Mouse (Mus musculus) lung, postnatal 0 days (tissue): ENCODE measurements around the gene Slc16a3. TPM values are rescaled to one million over a fixed set of nuclear protein-coding genes. Genes with fewer than 3 reads are reported as not detected.

Experiments used
- ATAC-seq: fragments of 200-750 bp; cut with Nextera tagmentation; 2 replicates; pipeline ENCODE4 v1.8.0; 2017; ENCODE audit warnings: moderate library complexity
- DNase-seq: peaks from one replicate; pipeline ENCODE4 v3.0.0-alpha.2; 2016; ENCODE audit warnings: low spot score
- H3K27ac ChIP-seq: fragments of 300-500 bp; sonication (generic); 2 replicates; pipeline ENCODE4 v1.5.1; 2014; ENCODE audit warnings: antibody characterized with exemption, mild to moderate bottlenecking, low read length, mixed read lengths
- H3K27me3 ChIP-seq: fragments of 300-500 bp; sonication (generic); replicated peaks from 2 replicates; pipeline ENCODE4 v1.6.1; 2014; ENCODE audit warnings: low read length, mixed read lengths; ENCODE audit not compliant: insufficient read depth
- H3K36me3 ChIP-seq: fragments of 300-500 bp; sonication (generic); 2 replicates; pipeline ENCODE4 v1.6.1; 2014; ENCODE audit warnings: low read length, mixed read lengths; ENCODE audit not compliant: insufficient read depth
- H3K4me1 ChIP-seq: fragments of 300-500 bp; sonication (generic); 2 replicates; pipeline ENCODE4 v1.6.1; 2014; ENCODE audit warnings: antibody characterized with exemption, low read depth, low read length, mixed read lengths; ENCODE audit not compliant: insufficient read depth
- H3K4me2 ChIP-seq: fragments of 300-500 bp; sonication (generic); replicated peaks from 2 replicates; pipeline ENCODE4 v1.6.1; 2014; ENCODE audit warnings: low read depth, mild to moderate bottlenecking, low read length, moderate library complexity, mixed read lengths
- H3K4me3 ChIP-seq: fragments of 300-500 bp; sonication (generic); 2 replicates; pipeline ENCODE4 v1.5.1; 2014; ENCODE audit warnings: low read depth, low read length
- H3K9ac ChIP-seq: fragments of 300-500 bp; sonication (generic); replicated peaks from 2 replicates; pipeline ENCODE4 v1.6.1; 2014; ENCODE audit warnings: low read depth, mild to moderate bottlenecking
- H3K9me3 ChIP-seq: fragments of 300-500 bp; sonication (generic); 2 replicates; pipeline ENCODE4 v1.6.1; 2016; ENCODE audit warnings: low read length, mixed read lengths
- CTCF ChIP-seq: IDR thresholded peaks from 2 replicates; pipeline ENCODE4 v1.5.1; 2016; ENCODE audit warnings: antibody characterized with exemption, mild to moderate bottlenecking
- EP300 ChIP-seq: IDR thresholded peaks from 2 replicates; pipeline ENCODE4 v1.6.1; 2016; ENCODE audit warnings: antibody characterized with exemption, mild to moderate bottlenecking, control low read depth
- WGBS: fragments of 180-500 bp; shearing (Covaris S2); extraction: QIAGEN DNeasy Blood & Tissue Kit; methylation state at CpG from one replicate; pipeline ENCODE4 v1.1.7; 2014; 5-methylcytosine and 5-hydroxymethylcytosine counted together
- polyA plus RNA-seq: library from polyadenylated mRNA; unstranded; fragments of >200 nt; fragmentation: Nextera tagmentation; extraction: Ambion mirVana; gene quantifications from 2 replicates; pipeline ENCODE4 v1.2.1, GENCODE M21; 2015

The Slc16a3 gene
- polyA plus RNA-seq, 1 experiment from 2014 or later = 10.0 TPM

GRCm38 (mm10) chr11:120965587-120965986, 17.3 kb downstream of the Slc16a3 start:
- TF ChIP-seq EP300 = no peak
- TF ChIP-seq CTCF = no peak
- ATAC-seq = no peak

GRCm38 (mm10) chr11:120969742-120970141, 21.5 kb downstream of the Slc16a3 start:
- no peak overlapping the region for H3K4me3 ChIP-seq
- no peak for TF ChIP-seq CTCF
- no peak for TF ChIP-seq EP300
- no peaks in the 10 kb centered on the region for H3K27me3 ChIP-seq
- H3K4me1 ChIP-seq = no peaks in the 10 kb centered on the region
- no peak overlapping the region for H3K9ac ChIP-seq
- H3K36me3 ChIP-seq = peaks cover 66% of the 10 kb centered on the region
- DNase-seq (no peak), ATAC-seq (no peak)
- H3K27ac ChIP-seq = no peak overlapping the region
- no peaks in the 10 kb centered on the region for H3K9me3 ChIP-seq
- no peak overlapping the region for H3K4me2 ChIP-seq
- WGBS = 96% methylated on average over 5 of the region's 5 CpGs

More at GRCm38 (mm10) chr11:120965587-120965986, 17.3 kb downstream of the Slc16a3 start:
- WGBS = 83% methylated on average over 4 of the region's 4 CpGs
- H3K27ac ChIP-seq = no peak overlapping the region
- H3K9ac ChIP-seq = no peak overlapping the region
- peaks cover 63% of the 10 kb centered on the region for H3K36me3 ChIP-seq
- H3K4me2 ChIP-seq = no peak overlapping the region
- H3K9me3 ChIP-seq = no peaks in the 10 kb centered on the region
- H3K4me1 ChIP-seq = no peaks in the 10 kb centered on the region
- no peaks in the 10 kb centered on the region for H3K27me3 ChIP-seq
- no peak overlapping the region for H3K4me3 ChIP-seq
- no peak for DNase-seq

GRCm38 (mm10) chr11:120971237-120971636, 23.0 kb downstream of the Slc16a3 start:
- WGBS = 92% methylated on average over 5 of the region's 5 CpGs
- Histone ChIP-seq H3K36me3 (peaks cover 60% of the 10 kb centered on the region), H3K27me3 (no peaks in the 10 kb centered on the region), H3K4me1 (no peaks in the 10 kb centered on the region), H3K27ac (no peak overlapping the region), H3K4me2 (no peak overlapping the region), H3K4me3 (no peak overlapping the region), H3K9me3 (no peaks in the 10 kb centered on the region), H3K9ac (no peak overlapping the region)
- DNase-seq (no peak), ATAC-seq (no peak)
- TF ChIP-seq CTCF = no peak
- TF ChIP-seq EP300 = no peak

GRCm38 (mm10) chr11:120973318-120973717, 25.0 kb downstream of the Slc16a3 start:
- WGBS = 72% methylated on average over 6 of the region's 6 CpGs
- H3K9ac ChIP-seq = no peak overlapping the region
- ATAC-seq (no peak), DNase-seq (no peak)
- no peaks in the 10 kb centered on the region for H3K4me1 ChIP-seq
- no peak for TF ChIP-seq EP300
- no peak for TF ChIP-seq CTCF
- peaks cover 45% of the 10 kb centered on the region for H3K36me3 ChIP-seq
- H3K27me3 ChIP-seq = no peaks in the 10 kb centered on the region
- H3K27ac ChIP-seq = no peak overlapping the region
- H3K4me2 ChIP-seq = no peak overlapping the region
- H3K9me3 ChIP-seq = no peaks in the 10 kb centered on the region
- H3K4me3 ChIP-seq = no peak overlapping the region

GRCm38 (mm10) chr11:120979711-120980426, 31.6 kb downstream of the Slc16a3 start:
- TF ChIP-seq EP300 = no peak
- TF ChIP-seq CTCF = no peak
- H3K9me3 ChIP-seq = no peaks in the 10 kb centered on the region
- no peaks in the 10 kb centered on the region for H3K27me3 ChIP-seq
- H3K9ac ChIP-seq = no peak overlapping the region
- peaks cover 41% of the 10 kb centered on the region for H3K36me3 ChIP-seq
- no peak for DNase-seq
- H3K4me3 ChIP-seq = no peak overlapping the region
- H3K4me2 ChIP-seq = no peak overlapping the region
- 51% methylated on average over 8 of the region's 8 CpGs for WGBS
- H3K4me1 ChIP-seq = peaks cover 5% of the 10 kb centered on the region; the same call in 1 of the 2 replicates
- ATAC-seq = no peak
- no peak overlapping the region for H3K27ac ChIP-seq

GRCm38 (mm10) chr11:120980427-120981035, 32.3 kb downstream of the Slc16a3 start:
- Histone ChIP-seq H3K4me1 (peaks cover 5% of the 10 kb centered on the region; the same call in 1 of the 2 replicates), H3K9me3 (no peaks in the 10 kb centered on the region), H3K36me3 (peaks cover 35% of the 10 kb centered on the region), H3K4me3 (no peak overlapping the region), H3K9ac (no peak overlapping the region), H3K4me2 (no peak overlapping the region), H3K27me3 (no peaks in the 10 kb centered on the region), H3K27ac (no peak overlapping the region)
- peak; percentile 80 for ATAC-seq
- DNase-seq = peak; percentile 47
- TF ChIP-seq EP300 (no peak), CTCF (no peak)
- WGBS = 43% methylated on average over 9 of the region's 9 CpGs
